Mouse (Mus musculus) embryonic facial prominence, embryonic 13.5 days (tissue): Measurements from ENCODE around the gene Dhh. TPM values are rescaled to one million over a fixed set of nuclear protein-coding genes. Genes with fewer than 3 reads are reported as not detected.

ENCODE experiments used
- ATAC-seq: fragments of 200-750 bp; cut with Nextera tagmentation; 2 replicates; pipeline ENCODE4 v1.8.0; 2017; ENCODE audit warnings: low read depth; ENCODE audit not compliant: insufficient number of reproducible peaks, insufficient read depth, low FRiP score, low TSS enrichment
- H3K27ac ChIP-seq: fragments of 300-500 bp; sonication (generic); 2 replicates; pipeline ENCODE4 v1.5.1; 2015; ENCODE audit warnings: moderate library complexity, mild to moderate bottlenecking, inconsistent platforms
- H3K27me3 ChIP-seq: fragments of 300-500 bp; sonication (generic); 2 replicates; pipeline ENCODE4 v1.6.1; 2015; ENCODE audit warnings: mild to moderate bottlenecking, inconsistent platforms
- H3K36me3 ChIP-seq: fragments of 300-500 bp; sonication (generic); 2 replicates; pipeline ENCODE4 v1.6.1; 2015; ENCODE audit warnings: mild to moderate bottlenecking, inconsistent platforms
- H3K4me1 ChIP-seq: fragments of 300-500 bp; sonication (generic); 2 replicates; pipeline ENCODE4 v1.6.1; 2015; ENCODE audit warnings: inconsistent platforms
- H3K4me2 ChIP-seq: fragments of 300-500 bp; sonication (generic); 2 replicates; pipeline ENCODE4 v1.6.1; 2015; ENCODE audit warnings: moderate library complexity, mild to moderate bottlenecking, inconsistent platforms
- H3K4me3 ChIP-seq: fragments of 300-500 bp; sonication (generic); 2 replicates; pipeline ENCODE4 v1.5.1; 2015; ENCODE audit warnings: mild to moderate bottlenecking, inconsistent platforms
- H3K9ac ChIP-seq: fragments of 300-500 bp; sonication (generic); 2 replicates; pipeline ENCODE4 v1.6.1; 2015; ENCODE audit warnings: mild to moderate bottlenecking, inconsistent platforms
- H3K9me3 ChIP-seq: fragments of 300-500 bp; sonication (generic); 2 replicates; pipeline ENCODE4 v1.6.1; 2016; ENCODE audit warnings: inconsistent platforms
- WGBS: fragments of 180-500 bp; shearing (Covaris S2); methylation state at CpG from one replicate; pipeline ENCODE4 v1.1.7; 2015; ENCODE audit warnings: mixed read lengths; 5-methylcytosine and 5-hydroxymethylcytosine counted together
- polyA plus RNA-seq: library from polyadenylated mRNA; unstranded; fragments of >200 nt; fragmentation: Nextera tagmentation; extraction: Ambion mirVana; gene quantifications from 2 replicates; pipeline ENCODE4 v1.2.1, GENCODE M21; 2015

Gene Dhh
- polyA plus RNA-seq, 1 experiment from 2014 or later = 0.52 TPM

GRCm38 (mm10) chr15:98887526-98887925 is 10.8 kb downstream of the Dhh start:
- H3K9ac ChIP-seq = no peak overlapping the region
- ATAC-seq = no peak
- peaks cover 15% of the 10 kb centered on the region for H3K27me3 ChIP-seq
- no peaks in the 10 kb centered on the region for H3K4me1 ChIP-seq
- 69% methylated on average over 7 of the region's 7 CpGs for WGBS
- no peak overlapping the region for H3K4me2 ChIP-seq
- H3K27ac ChIP-seq = no peak overlapping the region
- no peaks in the 10 kb centered on the region for H3K9me3 ChIP-seq
- no peaks in the 10 kb centered on the region for H3K36me3 ChIP-seq
- H3K4me3 ChIP-seq = no peak overlapping the region

DNA sequence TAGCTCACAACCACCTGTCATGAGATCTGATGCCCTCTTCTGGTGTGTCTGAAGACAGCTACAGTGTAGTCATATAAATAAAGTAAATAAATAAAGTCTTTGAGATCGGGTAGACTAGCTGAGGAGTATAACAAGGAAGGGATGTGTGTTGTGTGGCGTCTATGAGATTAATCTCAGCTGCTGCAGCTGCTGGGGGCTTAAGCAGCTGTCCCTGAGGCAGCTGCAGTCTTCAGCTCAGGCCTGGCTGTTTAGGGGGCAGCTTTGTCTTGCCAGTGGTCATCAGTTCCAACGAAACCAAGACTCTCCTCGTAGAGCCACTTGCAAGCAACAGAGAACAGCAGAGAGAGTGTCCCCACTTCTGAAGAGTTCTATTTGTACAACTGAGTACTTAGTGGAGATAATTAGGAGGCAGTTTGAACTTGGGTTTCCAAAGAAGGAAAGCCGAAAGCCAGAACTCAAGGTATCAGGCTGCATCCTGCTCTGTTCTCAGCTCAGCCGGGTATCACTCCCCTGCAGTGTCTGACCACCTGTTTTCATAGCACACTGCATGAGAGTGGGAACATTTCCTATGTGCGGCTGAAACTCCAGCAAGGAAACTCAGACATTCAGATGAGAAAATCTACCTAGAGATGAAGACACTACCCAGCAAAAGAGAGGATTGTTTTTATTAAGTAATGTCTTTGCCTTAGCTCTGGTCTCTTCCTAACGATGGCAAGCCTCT is 11.5 kb downstream of the Dhh start:
- no peak for ATAC-seq
- Histone ChIP-seq H3K9me3 (no peaks in the 10 kb centered on the region), H3K27ac (no peak overlapping the region), H3K36me3 (no peaks in the 10 kb centered on the region), H3K27me3 (peaks cover 8% of the 10 kb centered on the region), H3K4me3 (no peak overlapping the region), H3K4me1 (0 out of 2 replicates have a peak, but pooled peaks cover 3% of the 10 kb centered on the region), H3K4me2 (no peak overlapping the region), H3K9ac (no peak overlapping the region)
- WGBS = 64% methylated on average over 8 of the region's 8 CpGs

GRCm38 (mm10) chr15:98884106-98884505 is 14.2 kb downstream of the Dhh start:
- no peaks in the 10 kb centered on the region for H3K9me3 ChIP-seq
- no peaks in the 10 kb centered on the region; the same call in 1 of the 2 replicates for H3K27me3 ChIP-seq
- H3K9ac ChIP-seq = no peak overlapping the region
- no peak overlapping the region for H3K27ac ChIP-seq
- no peak overlapping the region for H3K4me2 ChIP-seq
- no peak for ATAC-seq
- no peak overlapping the region for H3K4me3 ChIP-seq
- WGBS = 82% methylated on average over 1 of the region's 1 CpGs
- H3K4me1 ChIP-seq = peaks cover 19% of the 10 kb centered on the region
- H3K36me3 ChIP-seq = no peaks in the 10 kb centered on the region

GRCm38 (mm10) chr15:98883661-98884060 is 14.7 kb downstream of the Dhh start:
- no peak for ATAC-seq
- Histone ChIP-seq H3K27ac (no peak overlapping the region), H3K4me1 (peaks cover 19% of the 10 kb centered on the region), H3K27me3 (no peaks in the 10 kb centered on the region), H3K9me3 (no peaks in the 10 kb centered on the region), H3K9ac (no peak overlapping the region), H3K36me3 (no peaks in the 10 kb centered on the region), H3K4me3 (no peak overlapping the region), H3K4me2 (no peak overlapping the region)

- Histone ChIP-seq H3K27me3 (no peaks in the 10 kb centered on the region), H3K4me1 (peaks cover 19% of the 10 kb centered on the region), H3K4me2 (peak overlapping the region; percentile 82), H3K9ac (peak overlapping the region; percentile 32; the same call in 1 of the 2 replicates), H3K27ac (peak overlapping the region; percentile 79), H3K4me3 (peak overlapping the region; percentile 68), H3K36me3 (peaks cover 5% of the 10 kb centered on the region; the same call in 1 of the 2 replicates), H3K9me3 (no peaks in the 10 kb centered on the region)
- 7% methylated on average over 5 of the region's 5 CpGs for WGBS
- ATAC-seq = no peak
These were observed 16.7 kb downstream of the Dhh start for GRCm38 (mm10) chr15:98881656-98882008.

- peak overlapping the region; percentile 68 for H3K4me3 ChIP-seq
- no peaks in the 10 kb centered on the region for H3K9me3 ChIP-seq
- no peaks in the 10 kb centered on the region for H3K27me3 ChIP-seq
- H3K9ac ChIP-seq = peak overlapping the region; percentile 73
- peaks cover 19% of the 10 kb centered on the region for H3K4me1 ChIP-seq
- H3K36me3 ChIP-seq = peaks cover 5% of the 10 kb centered on the region; the same call in 1 of the 2 replicates
- ATAC-seq = peak; percentile 95
- under 1% methylated on average over 48 of the region's 48 CpGs for WGBS
- H3K27ac ChIP-seq = peak overlapping the region; percentile 88
- peak overlapping the region; percentile 82 for H3K4me2 ChIP-seq
These were observed 17.2 kb downstream of the Dhh start for GRCm38 (mm10) chr15:98880978-98881655.

DNA sequence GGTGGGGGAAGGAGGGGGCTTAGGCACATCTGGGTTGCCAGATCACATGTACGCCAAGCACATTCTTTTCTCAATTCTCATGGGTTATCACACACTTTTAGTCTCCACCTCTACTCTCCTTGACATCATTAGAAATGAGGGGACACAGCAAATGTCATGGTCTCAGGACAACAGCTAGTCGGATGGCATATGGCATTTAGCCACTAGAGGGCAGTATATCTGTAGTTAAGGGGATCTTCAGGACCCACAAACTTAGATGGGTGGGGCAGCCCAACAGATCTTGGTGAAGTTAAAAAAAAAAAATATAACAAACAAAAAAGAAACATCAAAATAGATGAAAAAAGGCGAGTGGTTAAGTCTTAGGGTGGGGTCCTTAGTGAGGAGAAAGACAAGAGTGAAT is 21.0 kb downstream of the Dhh start:
- peaks cover 27% of the 10 kb centered on the region for H3K4me1 ChIP-seq
- 13% methylated on average over 3 of the region's 3 CpGs for WGBS
- no peak for ATAC-seq

GRCm38 (mm10) chr15:98871916-98872888 is 26.1 kb downstream of the Dhh start:
- Histone ChIP-seq H3K4me1 (peaks cover 37% of the 10 kb centered on the region), H3K9ac (peak overlapping the region; percentile 100), H3K36me3 (no peaks in the 10 kb centered on the region), H3K27ac (peak overlapping the region; percentile 99), H3K4me3 (peak overlapping the region; percentile 99), H3K9me3 (no peaks in the 10 kb centered on the region), H3K4me2 (peak overlapping the region; percentile 97), H3K27me3 (no peaks in the 10 kb centered on the region)
- peak; percentile 69 for ATAC-seq
- WGBS = under 1% methylated on average over 51 of the region's 51 CpGs

More for the DNA sequence above, 21.0 kb downstream of the Dhh start:
- no peak overlapping the region for H3K4me3 ChIP-seq
- peaks cover 5% of the 10 kb centered on the region; the same call in 1 of the 2 replicates for H3K36me3 ChIP-seq
- H3K4me2 ChIP-seq = no peak overlapping the region
- H3K9ac ChIP-seq = no peak overlapping the region
- H3K27ac ChIP-seq = no peak overlapping the region
- no peaks in the 10 kb centered on the region for H3K27me3 ChIP-seq
- H3K9me3 ChIP-seq = no peaks in the 10 kb centered on the region

DNA sequence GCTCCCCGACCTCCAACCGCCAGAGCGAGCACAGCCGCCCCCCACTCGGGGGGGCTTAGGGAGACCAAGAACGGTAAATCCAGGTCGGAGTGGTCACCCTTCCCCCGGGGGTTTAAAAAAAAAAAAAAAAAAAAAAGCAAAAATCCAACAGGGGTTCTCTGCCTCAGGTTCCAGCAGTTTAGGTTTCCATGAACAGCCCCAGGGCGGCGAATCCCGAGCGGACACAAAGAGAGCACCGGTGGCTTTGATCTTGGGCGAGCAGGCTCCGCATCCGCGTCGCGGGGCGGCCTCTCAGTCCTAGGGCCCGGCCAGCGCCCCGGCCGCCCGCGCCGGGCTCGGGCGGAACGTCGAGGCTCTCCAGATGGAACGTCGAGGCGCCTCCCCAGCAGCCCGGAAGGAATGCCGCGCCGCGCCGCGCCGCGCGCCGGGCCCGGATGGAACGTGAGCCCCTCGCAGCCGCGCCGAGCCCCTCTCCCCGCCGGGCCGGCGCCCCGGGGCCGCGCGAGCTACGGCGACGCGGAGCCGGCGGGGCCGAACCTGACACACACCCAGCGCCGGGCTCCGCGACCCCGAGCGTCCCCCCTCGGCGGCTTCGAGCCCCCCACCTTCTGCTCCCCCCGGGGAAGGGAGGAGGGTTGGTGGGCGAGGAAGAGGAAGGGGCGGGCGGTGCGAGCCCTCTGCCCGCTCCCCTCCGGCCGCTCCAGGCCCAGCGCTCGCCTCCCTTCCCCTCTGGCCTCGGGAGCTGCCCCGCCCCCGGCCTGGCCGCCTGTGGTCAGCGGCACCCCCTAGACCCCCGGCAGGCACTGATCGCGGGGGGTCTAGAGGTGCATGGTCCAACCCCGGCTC is 27.0 kb downstream of the Dhh start, which contains the start of gene Kmt2d:
Gene Kmt2d (minus strand): TSS at position 135 of the 846 bp plus-strand sequence.
- ATAC-seq = peak; percentile 57
- Histone ChIP-seq H3K27me3 (no peaks in the 10 kb centered on the region), H3K4me1 (peaks cover 41% of the 10 kb centered on the region), H3K36me3 (peaks cover 5% of the 10 kb centered on the region), H3K4me3 (peak within 1 kb of the TSS; percentile 99), H3K27ac (peak within 1 kb of the TSS; percentile 99), H3K4me2 (peak within 1 kb of the TSS; percentile 97), H3K9ac (peak within 1 kb of the TSS; percentile 100), H3K9me3 (no peaks in the 10 kb centered on the region)
- WGBS = 0% methylated on average over 64 of the region's 94 CpGs

DNA sequence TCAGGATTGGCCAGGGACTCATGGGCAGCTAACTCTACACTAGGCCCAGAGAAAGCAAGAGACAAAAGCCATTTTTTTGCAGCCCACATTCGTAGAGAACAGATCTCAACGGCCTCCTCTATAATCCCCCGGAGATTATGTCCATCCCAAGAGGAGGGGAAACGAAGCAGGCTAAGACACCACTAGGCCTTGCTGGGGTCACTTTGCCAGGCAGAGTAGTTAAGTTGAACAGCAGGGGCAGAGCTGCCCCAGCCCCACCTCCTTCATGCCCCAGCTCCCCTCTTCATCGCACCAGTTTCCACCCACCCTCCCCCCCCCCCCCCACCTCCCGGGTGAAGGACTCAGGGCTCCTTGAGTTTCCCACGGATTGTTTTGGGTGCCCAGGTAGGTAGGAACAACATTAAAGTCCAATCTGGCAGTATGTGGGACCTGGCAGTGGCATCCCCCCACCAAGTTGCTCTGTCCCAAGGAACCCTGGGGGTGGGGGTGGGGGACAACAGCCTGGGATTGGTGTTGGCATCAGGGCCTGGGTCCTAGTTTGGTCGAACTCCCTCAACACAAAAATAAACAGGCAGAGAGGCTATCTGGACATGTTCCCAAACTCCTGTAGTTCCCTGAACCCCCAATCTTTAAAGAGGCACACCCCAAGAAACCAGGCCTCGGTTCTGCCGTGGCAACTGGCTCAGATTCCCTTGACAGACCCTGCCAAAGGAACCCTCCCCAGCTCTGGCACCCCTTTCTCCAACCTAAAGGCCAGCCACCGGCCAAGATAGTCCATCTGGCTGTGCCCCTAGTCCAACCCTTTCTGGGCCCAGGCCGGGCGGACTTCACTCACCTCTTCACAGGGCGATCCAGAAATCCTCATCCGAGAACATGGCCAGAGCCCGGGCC is 27.9 kb downstream of the Dhh start:
- H3K27me3 ChIP-seq = no peaks in the 10 kb centered on the region
- peak overlapping the region; percentile 99 for H3K27ac ChIP-seq
- H3K4me1 ChIP-seq = peaks cover 41% of the 10 kb centered on the region
- ATAC-seq = no peak
- peak overlapping the region; percentile 99 for H3K4me3 ChIP-seq
- no peaks in the 10 kb centered on the region for H3K9me3 ChIP-seq
- peak overlapping the region; percentile 100 for H3K9ac ChIP-seq
- WGBS = under 1% methylated on average over 16 of the region's 16 CpGs
- H3K4me2 ChIP-seq = peak overlapping the region; percentile 97
- peaks cover 14% of the 10 kb centered on the region for H3K36me3 ChIP-seq
